Mouse (Mus musculus) naive thymus-derived CD4-positive, alpha-beta T cell, adult 2 months (primary cell): Measurements from ENCODE around the gene Rap1a.

Experiments used
- DNase-seq: peaks from one replicate; pipeline ENCODE4 v3.0.0-alpha.2; 2011; ENCODE audit warnings: low read depth

Gene Rap1a

DNA sequence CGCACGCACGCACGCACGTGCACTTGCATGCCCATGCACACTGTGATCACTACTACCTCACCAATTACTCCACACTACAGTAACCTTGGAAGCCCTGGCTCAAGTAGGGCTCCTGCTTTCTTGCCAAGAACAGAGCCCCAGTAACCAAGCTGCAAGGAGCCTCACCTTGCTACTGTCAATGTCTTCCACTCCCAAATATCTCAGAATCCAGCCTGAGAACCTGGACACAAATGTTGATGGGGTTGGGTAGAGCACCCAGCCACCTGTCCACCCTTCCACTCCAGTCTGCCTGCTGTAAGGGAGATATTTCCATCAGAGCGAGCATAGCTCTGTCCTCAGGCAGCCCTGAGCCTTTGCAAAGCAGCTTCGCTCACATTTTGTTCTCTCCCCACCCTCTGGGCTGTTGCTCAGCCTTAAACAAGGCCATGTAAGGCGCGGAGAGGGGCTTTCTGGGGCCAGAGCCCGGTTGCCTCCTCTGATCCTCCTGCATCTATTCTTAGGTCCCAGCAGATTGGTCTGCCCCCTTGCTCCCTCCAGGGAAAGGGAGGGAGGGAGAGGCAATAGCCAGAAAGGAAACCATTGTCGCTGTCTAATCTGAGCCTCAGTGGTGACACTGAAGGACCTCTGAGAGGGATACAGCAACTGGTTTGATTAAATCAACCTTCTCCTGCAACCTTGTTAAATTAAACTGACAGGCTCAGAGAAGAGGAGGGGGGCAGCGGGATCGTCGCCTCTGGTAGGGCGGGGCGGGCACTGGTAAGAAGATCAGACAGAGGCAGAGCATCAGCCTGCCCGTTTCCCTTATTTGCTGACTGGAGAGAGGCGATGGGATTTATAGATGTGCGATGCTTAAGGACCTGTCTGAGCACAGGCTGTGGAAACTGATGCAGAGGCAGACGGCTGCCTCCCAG lies 105.4 kb downstream of the Rap1a start:
- DNase-seq, result no peak

DNA sequence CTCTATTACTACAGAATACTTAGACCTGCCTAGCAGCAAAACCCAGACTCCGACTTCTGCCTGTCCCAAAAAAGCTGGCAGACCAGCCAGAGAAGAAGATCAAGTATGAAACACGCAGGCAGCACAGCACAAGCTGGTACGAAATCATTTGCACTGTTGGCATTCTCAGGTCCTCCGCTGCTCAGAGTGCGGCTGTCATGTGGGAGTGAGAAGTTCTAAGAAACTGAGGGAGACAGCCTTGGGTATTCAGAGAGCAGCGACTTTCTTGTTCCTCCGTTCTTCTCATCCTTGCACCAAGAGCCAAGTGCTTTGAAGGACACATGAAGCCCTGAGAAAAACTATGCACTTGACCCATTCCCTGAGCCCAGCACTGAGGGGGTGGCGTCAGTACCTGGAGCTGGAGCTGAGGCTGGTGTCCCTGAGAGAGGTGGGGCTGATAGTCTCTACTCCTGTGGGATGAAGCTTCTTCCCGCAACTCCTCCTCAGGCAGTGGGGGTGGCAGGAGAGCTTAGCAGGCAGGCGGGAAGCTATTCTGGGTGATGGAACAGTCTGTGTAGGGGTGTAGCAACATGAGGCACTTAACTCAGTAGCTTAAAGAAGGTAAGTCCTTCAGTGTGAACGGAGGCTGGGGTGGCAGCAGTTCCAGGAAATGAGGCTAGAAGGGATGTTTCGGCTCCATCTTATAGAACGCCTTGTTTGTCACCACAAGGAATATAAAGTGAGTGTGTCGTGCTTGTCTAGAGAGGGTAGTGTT lies 107.6 kb downstream of the Rap1a start:
- no peak for DNase-seq

DNA sequence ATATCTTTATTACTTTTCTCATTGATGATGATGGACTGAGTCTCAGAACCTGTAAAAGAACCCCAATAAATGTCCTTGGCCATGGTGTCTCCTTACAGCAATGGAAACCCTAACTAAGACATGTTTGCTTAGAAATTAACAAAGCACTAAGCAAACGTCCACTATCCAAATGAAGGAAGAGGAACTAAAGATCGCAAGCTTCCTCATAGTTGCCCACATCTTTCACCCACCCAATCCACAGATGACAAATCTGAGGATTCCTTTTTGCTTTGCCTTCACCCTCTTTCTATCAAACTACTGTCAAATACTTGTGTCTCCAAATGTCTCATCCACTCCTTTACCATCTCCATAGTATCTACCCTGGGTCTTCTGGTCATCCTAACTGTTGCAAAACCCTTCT lies 112.6 kb downstream of the Rap1a start:
- no peak for DNase-seq

DNA sequence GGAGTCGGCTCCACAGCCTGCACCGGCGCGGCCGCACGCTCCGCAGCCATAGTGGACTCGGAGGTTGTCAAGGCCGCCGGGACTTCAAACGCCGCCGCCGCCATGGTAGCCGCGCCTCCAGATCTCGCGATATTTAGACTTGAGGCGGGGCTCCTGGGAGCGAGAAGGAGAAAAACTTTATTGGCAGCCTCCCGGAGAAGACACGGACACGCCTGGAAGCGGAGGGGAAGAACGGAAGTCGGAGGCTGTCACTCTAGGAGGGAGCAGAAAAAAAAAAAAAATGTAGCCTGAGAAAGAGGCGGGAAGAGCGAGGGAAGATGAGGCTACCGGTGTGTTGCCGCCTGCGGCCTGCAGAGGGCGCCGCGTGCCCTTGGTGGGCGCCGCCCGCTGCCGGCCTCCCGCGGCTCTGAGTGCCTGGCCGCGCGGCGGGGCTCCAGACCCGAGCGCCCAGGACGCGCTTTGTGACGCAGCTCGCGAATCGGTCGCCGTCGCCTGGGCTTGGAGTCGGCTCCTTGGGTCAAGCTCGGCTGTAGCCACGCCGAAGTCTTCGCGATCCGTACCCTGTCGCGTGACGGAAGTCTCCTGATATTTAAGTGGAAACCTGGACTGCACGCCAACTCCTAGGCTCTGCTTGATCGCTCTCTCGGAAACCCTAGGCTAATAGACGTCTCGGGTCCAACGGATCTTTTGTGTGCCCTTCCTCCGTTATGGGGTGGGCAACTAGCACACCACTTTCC lies 113.6 kb downstream of the Rap1a start, which contains the start of gene Ddx20:
TSS of gene Ddx20 (minus strand) at position 251 of the 737 bp plus-strand sequence.
- peak; percentile 97 for DNase-seq

DNA sequence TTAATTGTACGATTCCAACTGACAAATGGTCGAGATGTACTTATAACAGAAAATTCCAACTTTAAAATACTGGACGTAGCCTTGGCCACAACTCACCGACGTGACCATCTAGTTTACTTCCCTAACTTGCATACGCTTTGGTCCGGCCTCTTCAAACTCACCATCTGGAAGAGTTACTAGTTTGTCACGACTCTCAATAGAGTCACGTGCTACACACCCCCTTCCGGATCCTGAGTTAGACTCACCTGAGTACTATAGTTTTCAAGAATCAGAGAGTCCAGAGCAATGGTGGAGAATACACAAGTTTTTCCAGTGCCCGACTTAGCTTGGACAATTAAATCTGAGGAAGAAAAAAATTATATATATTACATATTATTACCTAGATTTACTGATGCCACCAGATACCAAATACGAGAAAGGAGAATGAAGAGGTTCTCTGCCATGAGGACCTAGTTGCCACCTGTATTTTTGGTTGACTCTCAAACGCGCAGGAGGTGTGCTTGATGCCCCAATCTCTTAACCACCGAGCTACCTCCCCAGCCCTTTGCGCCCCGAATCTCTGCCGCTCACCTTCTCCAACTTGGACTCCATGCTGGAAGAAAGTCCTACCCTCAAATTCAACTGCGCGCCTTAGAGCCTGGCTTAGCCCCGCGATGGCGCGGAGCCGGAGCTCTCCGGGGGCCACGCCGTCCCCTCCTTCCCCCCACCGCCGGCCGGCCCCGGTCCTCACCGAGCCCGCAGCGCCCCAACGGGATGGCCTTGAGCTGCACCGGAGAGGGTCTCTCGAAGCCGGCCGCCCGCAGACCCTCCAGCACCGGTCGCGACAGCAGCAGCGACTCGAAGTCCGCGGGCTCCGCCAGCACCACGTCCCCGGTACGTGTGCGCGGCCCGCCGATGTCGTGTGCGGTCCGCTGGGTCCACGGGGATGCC lies 114.5 kb downstream of the Rap1a start:
- DNase-seq, result peak; percentile 34

DNA sequence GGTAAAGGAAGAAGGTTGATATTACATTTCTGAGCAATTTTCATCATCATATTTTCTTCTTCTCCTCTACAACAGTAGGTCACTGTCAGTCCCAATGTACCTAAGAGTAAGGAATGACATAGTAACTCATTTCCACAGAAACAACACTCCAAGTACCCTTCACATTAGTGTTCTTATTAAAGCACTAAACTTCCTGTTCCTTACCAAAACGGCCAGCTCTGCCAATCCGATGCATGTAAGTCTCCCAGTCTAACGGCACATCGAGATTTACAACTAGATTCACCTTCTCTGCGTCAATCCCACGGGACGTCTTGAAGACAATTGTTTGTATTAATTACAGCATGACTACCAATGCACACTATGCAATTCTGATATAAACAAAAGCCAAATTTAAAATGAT lies 120.8 kb downstream of the Rap1a start:
- no peak for DNase-seq
